Comparison of ENCODE assay signal across 26 mouse cellular contexts in the genomic region with DNA sequence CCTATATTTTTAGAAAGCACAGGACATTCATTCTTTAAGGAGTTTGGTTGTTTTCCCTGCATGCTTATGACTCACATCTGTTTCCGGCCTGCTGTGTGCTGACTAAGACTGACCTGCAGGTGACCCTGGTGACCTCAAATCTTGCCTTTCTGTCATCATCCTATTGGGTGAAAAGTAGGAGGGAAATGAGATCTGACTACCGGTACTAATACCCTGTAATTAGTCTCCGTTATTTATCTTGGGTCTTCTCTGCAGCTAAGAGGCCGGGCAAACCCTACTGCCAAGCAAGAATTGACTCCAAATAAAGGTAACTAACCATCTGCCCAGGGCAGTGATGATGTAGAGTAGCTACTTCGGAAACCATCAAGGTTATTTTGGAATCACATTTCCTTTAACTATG. TPM values are rescaled to one million over a fixed set of nuclear protein-coding genes. Genes with fewer than 3 reads are reported as not detected.
DNase-seq lines count a peak whose midpoint lies in the region; ATAC-seq and TF ChIP-seq lines count a peak whose summit lies in the region.
"Had no signal": no experiment of that assay in that cellular context is flagged by ENCODE, and none has a peak within 500 bp of the region (broad histone marks: within the 10 kb centered on the region; RNA-seq: fewer than 3 reads in every experiment).

TSS of gene Csn3 (plus strand) at position 208 of the 400 bp plus-strand sequence.

- no peak within 1 kb of the TSS for H3K4me3 ChIP-seq in hindbrain, embryonic 11.5 days (ENCODE audit: low read depth, low read length)
- H3K4me3 ChIP-seq in hindbrain, embryonic 14.5 days (replicated peaks; ENCODE audit: low read length) = no peak within 1 kb of the TSS
- peak within 1 kb of the TSS; percentile 28 to 59 (median 51) for H3K4me3 ChIP-seq in CH12.LX (replicated peaks in 1 of 3; ENCODE audit: low read depth in 2 of 3, low read length in 2 of 3, poor library complexity in 1 of 3)
- no peak within 1 kb of the TSS for H3K4me3 ChIP-seq in neural tube, embryonic 11.5 days (ENCODE audit: low read depth, low read length)
- H3K4me3 ChIP-seq: embryonic facial prominence, embryonic 12.5 days; forebrain, embryonic 15.5 days; gastrocnemius, adult 2 months; hindbrain, embryonic 13.5 days; layer of hippocampus, adult 2 months; left cerebral cortex, adult 2 months; limb, embryonic 15.5 days; megakaryocyte, embryonic 14.5 days; myocyte had no signal

- DNase-seq in hindbrain, embryonic 11.5 days (ENCODE audit: low spot score) = peak; percentile 6
- no peak for DNase-seq in hindbrain, embryonic 14.5 days (ENCODE audit: low spot score)
- DNase-seq in CH12.LX (ENCODE audit: extremely low read depth) = peak; percentile 66
- peak; percentile 54 for DNase-seq in embryo, embryonic 9.5 days (ENCODE audit: extremely low spot score)
- DNase-seq in neural tube, embryonic 11.5 days (ENCODE audit: low spot score) = peak; percentile 12
- no peak for DNase-seq in right cerebral cortex, postnatal 10 days (ENCODE audit: low spot score in 2 of 2)
- DNase-seq in left cerebral cortex, adult 8-10 months (ENCODE audit: low spot score in 2 of 2) = no peak
- DNase-seq: B cell, adult 2 months; cerebellum, adult 9-10 months; gastrocnemius, adult 2 months; heart, adult 11 months; lung, postnatal 10 days had no signal

- no peak for TF ChIP-seq RAD21 in CH12.LX (IDR thresholded peaks at IDR 0.05; ENCODE audit: low read depth, low read length)

- no peak within 1 kb of the TSS for H3K27ac ChIP-seq in hindbrain, embryonic 11.5 days (ENCODE audit: low read depth, low read length)
- H3K27ac ChIP-seq in hindbrain, embryonic 14.5 days = no peak within 1 kb of the TSS
- no peak within 1 kb of the TSS for H3K27ac ChIP-seq in CH12.LX (ENCODE audit: insufficient read depth, low read depth)
- no peak within 1 kb of the TSS for H3K27ac ChIP-seq in neural tube, embryonic 11.5 days (ENCODE audit: low read depth, low read length)
- H3K27ac ChIP-seq: embryonic facial prominence, embryonic 12.5 days; forebrain, embryonic 15.5 days; gastrocnemius, adult 2 months; hindbrain, embryonic 13.5 days; layer of hippocampus, adult 2 months; left cerebral cortex, adult 2 months; limb, embryonic 15.5 days; stomach, postnatal 0 days had no signal

- in situ Hi-C loops in CH12.LX (cut with MboI; ENCODE audit: low pct_ligation_motif_present, low pct_unique_long_range_greater_than_20kb, low sequenced_read_pairs) = no loop called here

- TF ChIP-seq CTCF in CH12.LX (conservative IDR thresholded peaks at IDR 0.05 in 1 of 2, IDR thresholded peaks at IDR 0.05 in 1 of 2; ENCODE audit: low read depth in 2 of 2, low read length in 2 of 2) = no peak

- H3K9ac ChIP-seq in hindbrain, embryonic 11.5 days (ENCODE audit: low read depth, low read length) = no peak within 1 kb of the TSS
- no peak within 1 kb of the TSS for H3K9ac ChIP-seq in hindbrain, embryonic 14.5 days
- peak within 1 kb of the TSS; percentile 63; the same call in 1 of the 2 replicates for H3K9ac ChIP-seq in CH12.LX (ENCODE audit: insufficient read depth, low read depth)
- H3K9ac ChIP-seq in neural tube, embryonic 11.5 days (ENCODE audit: low read length) = no peak within 1 kb of the TSS
- H3K9ac ChIP-seq: embryonic facial prominence, embryonic 12.5 days; forebrain, embryonic 15.5 days; hindbrain, embryonic 13.5 days; limb, embryonic 15.5 days had no signal

- peak; percentile 82 for TF ChIP-seq EP300 in CH12.LX (IDR thresholded peaks at IDR 0.05; ENCODE audit: low read length)

- H3K4me1 ChIP-seq in hindbrain, embryonic 11.5 days (replicated peaks; ENCODE audit: control insufficient read depth, insufficient read depth, low read length) = no peaks in the 10 kb centered on the region
- no peaks in the 10 kb centered on the region for H3K4me1 ChIP-seq in hindbrain, embryonic 14.5 days (replicated peaks; ENCODE audit: control insufficient read depth, insufficient read depth, low read length)
- H3K4me1 ChIP-seq in CH12.LX (ENCODE audit: control insufficient read depth in 1 of 2, insufficient read depth in 2 of 2) = peaks cover 3 to 27% of the 10 kb centered on the region in 2 experiments; a peak in 3 of 4 replicates
- H3K4me1 ChIP-seq in neural tube, embryonic 11.5 days (ENCODE audit: control insufficient read depth, insufficient read depth, low read length) = no peaks in the 10 kb centered on the region
- H3K4me1 ChIP-seq: forebrain, embryonic 15.5 days; hindbrain, embryonic 13.5 days; limb, embryonic 15.5 days; megakaryocyte, embryonic 14.5 days had no signal

- dilution Hi-C loops in CH12.LX (cut with MboI; ENCODE audit: extremely low pct_ligation_motif_present, extremely low pct_unique_long_range_greater_than_20kb, low sequenced_read_pairs) = no loop called here

- H3K4me2 ChIP-seq in hindbrain, embryonic 11.5 days (replicated peaks; ENCODE audit: low read depth, low read length) = no peak within 1 kb of the TSS
- no peak within 1 kb of the TSS for H3K4me2 ChIP-seq in hindbrain, embryonic 14.5 days (replicated peaks)
- H3K4me2 ChIP-seq in CH12.LX (ENCODE audit: insufficient read depth, low read depth, poor library complexity, severe bottlenecking) = peak within 1 kb of the TSS; percentile 21; the same call in 1 of the 2 replicates
- H3K4me2 ChIP-seq in neural tube, embryonic 11.5 days (ENCODE audit: low read depth) = no peak within 1 kb of the TSS
- H3K4me2 ChIP-seq: embryonic facial prominence, embryonic 12.5 days; forebrain, embryonic 15.5 days; hindbrain, embryonic 13.5 days; limb, embryonic 15.5 days had no signal

- no peaks in the 10 kb centered on the region for H3K36me3 ChIP-seq in hindbrain, embryonic 11.5 days (ENCODE audit: control insufficient read depth, insufficient read depth, low read length)
- no peaks in the 10 kb centered on the region for H3K36me3 ChIP-seq in hindbrain, embryonic 14.5 days (replicated peaks; ENCODE audit: control insufficient read depth, insufficient read depth)
- peaks cover 6% of the 10 kb centered on the region in 2 experiments for H3K36me3 ChIP-seq in CH12.LX (replicated peaks in 1 of 2; ENCODE audit: control insufficient read depth in 1 of 2, insufficient read depth in 1 of 2, low read length in 1 of 2)
- H3K36me3 ChIP-seq in neural tube, embryonic 11.5 days (ENCODE audit: control insufficient read depth, insufficient read depth, low read length) = no peaks in the 10 kb centered on the region
- H3K36me3 ChIP-seq: embryonic facial prominence, embryonic 12.5 days; forebrain, embryonic 15.5 days; hindbrain, embryonic 13.5 days; limb, embryonic 15.5 days had no signal

- H3K9me3 ChIP-seq in hindbrain, embryonic 11.5 days (ENCODE audit: control insufficient read depth, low read length) = no peaks in the 10 kb centered on the region
- no peaks in the 10 kb centered on the region for H3K9me3 ChIP-seq in hindbrain, embryonic 14.5 days (ENCODE audit: control insufficient read depth, low read length)
- no peaks in the 10 kb centered on the region for H3K9me3 ChIP-seq in CH12.LX (replicated peaks; ENCODE audit: low read length)
- H3K9me3 ChIP-seq in neural tube, embryonic 11.5 days (ENCODE audit: control insufficient read depth, low read length) = no peaks in the 10 kb centered on the region
- H3K9me3 ChIP-seq: embryonic facial prominence, embryonic 12.5 days; forebrain, embryonic 15.5 days; hindbrain, embryonic 13.5 days; limb, embryonic 15.5 days; megakaryocyte, embryonic 14.5 days had no signal

- H3K79me2 ChIP-seq in CH12.LX (replicated peaks; ENCODE audit: control insufficient read depth, extremely low read depth, insufficient read depth, poor library complexity, severe bottlenecking) = 0 out of 2 replicates have a peak, but pooled peaks cover 3% of the 10 kb centered on the region

- TF ChIP-seq POLR2A in CH12.LX (IDR thresholded peaks at IDR 0.05; ENCODE audit: low read depth, low read length) = peak; percentile 24; the same call in 1 of the 2 replicates

- 38% methylated on average over 5 of the region's 5 CpGs for WGBS in hindbrain, embryonic 11.5 days
- 56% methylated on average over 5 of the region's 5 CpGs for WGBS in hindbrain, embryonic 14.5 days
- 26% methylated on average over 5 of the region's 5 CpGs for WGBS in neural tube, embryonic 11.5 days

- ATAC-seq in hindbrain, embryonic 11.5 days (ENCODE audit: low FRiP score) = no peak
- ATAC-seq in hindbrain, embryonic 14.5 days (ENCODE audit: low FRiP score) = no peak
- no peak for ATAC-seq in neural tube, embryonic 11.5 days (ENCODE audit: insufficient read depth, low FRiP score, low TSS enrichment)
- ATAC-seq in frontal cortex, adult (ENCODE audit: low TSS enrichment) = no peak
- ATAC-seq: forebrain, embryonic 15.5 days; intestine, embryonic 16.5 days had no signal

- no peaks in the 10 kb centered on the region for H3K27me3 ChIP-seq in hindbrain, embryonic 11.5 days (ENCODE audit: control insufficient read depth, insufficient read depth, low read length)
- no peaks in the 10 kb centered on the region for H3K27me3 ChIP-seq in hindbrain, embryonic 14.5 days (ENCODE audit: control insufficient read depth, insufficient read depth, low read length)
- no peaks in the 10 kb centered on the region for H3K27me3 ChIP-seq in CH12.LX (replicated peaks)
- no peaks in the 10 kb centered on the region for H3K27me3 ChIP-seq in neural tube, embryonic 11.5 days (ENCODE audit: control insufficient read depth, insufficient read depth, low read length)
- H3K27me3 ChIP-seq: embryonic facial prominence, embryonic 12.5 days; forebrain, embryonic 15.5 days; hindbrain, embryonic 13.5 days; limb, embryonic 15.5 days; megakaryocyte, embryonic 14.5 days had no signal

TF ChIP-seq in CH12.LX, 34 proteins besides CTCF, POLR2A, EP300 and RAD21 (continues in another document):
- peak; percentile 93 for TF ChIP-seq BHLHE40 (IDR thresholded peaks at IDR 0.05; ENCODE audit: low read depth, low read length)
- peak; percentile 70; the same call in 1 of the 2 replicates for TF ChIP-seq CHD1 (IDR thresholded peaks at IDR 0.05; ENCODE audit: low read depth, low read length)
- peak; percentile 79; the same call in 1 of the 2 replicates for TF ChIP-seq JUND (conservative IDR thresholded peaks at IDR 0.05; ENCODE audit: low read depth, low read length)
- peak; percentile 77 for TF ChIP-seq TBP (conservative IDR thresholded peaks at IDR 0.05; ENCODE audit: low read depth, low read length)
- peak; percentile 45; the same call in 1 of the 2 replicates for TF ChIP-seq SIN3A (IDR thresholded peaks at IDR 0.05; ENCODE audit: low read length)
- TF ChIP-seq ZMIZ1 (IDR thresholded peaks at IDR 0.05; ENCODE audit: low read depth, low read length) = no peak
- TF ChIP-seq MYC (IDR thresholded peaks at IDR 0.05; ENCODE audit: low read depth, low read length) = no peak
- peak; percentile 90 for TF ChIP-seq IRF4 (IDR thresholded peaks at IDR 0.05; ENCODE audit: low read depth, low read length)

RNA-seq across cellular contexts. Expression of gene Csn3, which starts in this region (rescaled TPM):
- polyA plus RNA-seq in hindbrain, embryonic 11.5 days (2014; fragmentation: Nextera tagmentation; extraction: Ambion mirVana) = 0.15 and 0.25 TPM in 2 replicates
- polyA plus RNA-seq in hindbrain, embryonic 14.5 days (2014; fragmentation: Nextera tagmentation; extraction: Ambion mirVana) = not detected in 2 replicates
- 29.9 and 31.5 TPM in 2 replicates for total RNA-seq in CH12.LX (2012; rRNA removed)
- 13.3 and 16.4 TPM in 2 replicates for total RNA-seq in CH12.LX (2014; rRNA removed)
- polyA plus RNA-seq in CH12.LX (2012; ENCODE audit: insufficient read length, low read depth) = 7.2 and 8.1 TPM in 2 replicates
- 1.0 TPM in 1 of 2 replicates, not detected in the other for polyA plus RNA-seq in neural tube, embryonic 11.5 days (2014; fragmentation: Nextera tagmentation; extraction: Ambion mirVana)
- not detected for total RNA-seq in left cerebral cortex, adult 8-10 months (2022)
- total RNA-seq: adrenal gland, postnatal 4 days; gastrocnemius, adult 2 months; layer of hippocampus, adult 2 months; left cerebral cortex, adult 2 months had no signal
- polyA plus RNA-seq: embryonic facial prominence, embryonic 12.5 days; forebrain, embryonic 15.5 days; heart, embryonic 14.5 days; hindbrain, embryonic 13.5 days; limb, embryonic 15.5 days; liver, embryonic 16.5 days had no signal

Comparison
In these comparisons a context has a peak if more than half of its experiments do, and no peak if none do; other contexts are left out.
1. RNA of gene Csn3 (total RNA-seq): 13.3 to 31.5 TPM in CH12.LX; not detected in left cerebral cortex, adult 8-10 months; every median in the first group is over 10 times any median in the second.
2. Peak in DNase-seq in hindbrain, embryonic 11.5 days; RNA of the gene not detected or under 1 TPM.
3. DNase-seq: peak in CH12.LX (single experiment), embryo, embryonic 9.5 days (single experiment) and neural tube, embryonic 11.5 days (single experiment); none in hindbrain, embryonic 14.5 days (single experiment), right cerebral cortex, postnatal 10 days (0 of 2) and left cerebral cortex, adult 8-10 months (0 of 2).
4. H3K4me3 ChIP-seq: peak in CH12.LX (3 of 3); none in hindbrain, embryonic 11.5 days (single experiment), hindbrain, embryonic 14.5 days (single experiment) and neural tube, embryonic 11.5 days (single experiment).